Mouse (Mus musculus) layer of hippocampus, adult 2 months (tissue): ENCODE measurements around the gene 1700013G24Rik. TPM values are rescaled to one million over a fixed set of nuclear protein-coding genes. Genes with fewer than 3 reads are reported as not detected.
A peak's percentile ranks its signal among the peaks of the same experiment; 100 is the strongest.

Experiments
- DNase-seq, 2 experiments: peaks; one replicate each; pipeline ENCODE4 v3.0.0; 2022; ENCODE audit warnings: low spot score in 2 of 2
- H3K27ac ChIP-seq: fragments of 200-600 bp; 2 replicates; pipeline ENCODE4 v1.8.1; 2022
- H3K4me3 ChIP-seq: fragments of 200-600 bp; 2 replicates; pipeline ENCODE4 v1.8.1; 2022; ENCODE audit warnings: mild to moderate bottlenecking
- CTCF ChIP-seq: fragments of 200-600 bp; conservative IDR thresholded peaks from 2 replicates; pipeline ENCODE4 v1.8.1; 2022; ENCODE audit warnings: antibody characterized with exemption, mild to moderate bottlenecking, moderate library complexity
- total RNA-seq, 2 experiments: library from RNA; stranded (reverse); gene quantifications; 2 replicates each; pipeline ENCODE4 v1.2.3; 2021

1700013G24Rik gene
- total RNA-seq, 2 experiments from 2014 or later = not detected

GRCm38 (mm10) chr4:137461981-137462690, 9.1 kb downstream of the 1700013G24Rik start:
- Histone ChIP-seq H3K27ac (no peak overlapping the region), H3K4me3 (no peak overlapping the region)
- TF ChIP-seq CTCF = no peak
- no peak for DNase-seq

DNA sequence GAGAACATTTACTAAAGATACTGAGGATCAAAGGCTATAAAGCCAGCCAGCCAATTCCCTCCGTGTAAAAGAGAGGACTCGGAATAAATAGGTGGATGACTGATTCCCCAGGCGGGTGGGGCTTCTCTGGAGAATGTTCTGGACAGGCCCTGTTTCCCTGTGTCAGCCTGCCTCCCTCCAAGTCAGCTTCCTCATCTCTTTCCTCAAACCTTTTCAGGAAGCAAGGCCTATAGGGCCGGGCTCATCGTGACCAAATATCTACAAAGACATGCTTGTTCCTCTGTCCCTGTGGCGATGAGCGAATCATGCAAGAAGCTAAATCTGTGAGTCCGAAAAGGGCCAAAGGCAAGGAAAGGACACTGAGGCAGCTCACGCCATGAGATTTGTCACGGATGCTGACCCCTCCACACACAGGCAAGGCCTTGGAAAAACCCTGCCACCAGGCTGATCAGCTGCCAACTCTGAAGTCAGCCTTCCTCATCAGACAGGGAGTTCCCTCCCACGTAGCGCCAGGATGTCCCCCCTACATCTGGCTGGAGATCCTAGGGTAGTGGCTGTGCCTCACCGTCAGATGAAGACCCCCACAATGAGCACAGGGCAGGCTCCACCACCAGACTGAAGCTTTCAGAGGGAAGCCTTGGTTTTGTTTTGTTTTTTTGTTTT, 12.2 kb downstream of the 1700013G24Rik start:
- no peak overlapping the region for H3K4me3 ChIP-seq
- no peak for DNase-seq
- TF ChIP-seq CTCF = no peak
- no peak overlapping the region for H3K27ac ChIP-seq

DNA sequence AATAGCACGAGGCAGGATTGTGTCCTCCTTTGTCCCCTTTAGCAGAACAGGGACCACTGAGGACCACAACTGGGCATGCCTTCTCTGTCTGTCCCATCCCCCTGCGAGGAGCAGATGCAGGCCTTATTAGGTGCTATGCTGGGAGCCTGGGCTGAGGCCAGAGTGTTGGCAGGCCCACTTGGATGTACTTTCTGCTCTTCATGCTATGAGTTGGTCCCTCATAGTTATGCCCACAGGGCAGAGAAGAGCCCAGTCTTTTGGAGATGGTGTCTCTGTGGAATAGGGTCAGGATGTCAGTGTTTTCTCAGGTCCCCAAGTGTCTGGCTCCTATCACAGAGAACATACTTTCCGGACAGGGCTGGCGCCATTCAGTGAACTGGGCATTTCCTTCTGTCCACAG, 13.9 kb downstream of the 1700013G24Rik start:
- no peak overlapping the region for H3K27ac ChIP-seq
- TF ChIP-seq CTCF = no peak
- no peak for DNase-seq
- H3K4me3 ChIP-seq = no peak overlapping the region

GRCm38 (mm10) chr4:137467525-137467924, 14.4 kb downstream of the 1700013G24Rik start:
- Histone ChIP-seq H3K4me3 (no peak overlapping the region), H3K27ac (no peak overlapping the region)
- DNase-seq = no peak
- no peak for TF ChIP-seq CTCF

- no peak for TF ChIP-seq CTCF
- H3K27ac ChIP-seq = peak within 1 kb of the TSS; percentile 46; the same call in 1 of the 2 replicates
- peak within 1 kb of the TSS; percentile 60 for H3K4me3 ChIP-seq
- DNase-seq = peak; percentile 74 to 80
These were observed 15.4 kb downstream of the 1700013G24Rik start, which contains the start of gene Hspg2 for GRCm38 (mm10) chr4:137468260-137469080. Gene Hspg2 (plus strand): TSS chr4:137468769.

DNA sequence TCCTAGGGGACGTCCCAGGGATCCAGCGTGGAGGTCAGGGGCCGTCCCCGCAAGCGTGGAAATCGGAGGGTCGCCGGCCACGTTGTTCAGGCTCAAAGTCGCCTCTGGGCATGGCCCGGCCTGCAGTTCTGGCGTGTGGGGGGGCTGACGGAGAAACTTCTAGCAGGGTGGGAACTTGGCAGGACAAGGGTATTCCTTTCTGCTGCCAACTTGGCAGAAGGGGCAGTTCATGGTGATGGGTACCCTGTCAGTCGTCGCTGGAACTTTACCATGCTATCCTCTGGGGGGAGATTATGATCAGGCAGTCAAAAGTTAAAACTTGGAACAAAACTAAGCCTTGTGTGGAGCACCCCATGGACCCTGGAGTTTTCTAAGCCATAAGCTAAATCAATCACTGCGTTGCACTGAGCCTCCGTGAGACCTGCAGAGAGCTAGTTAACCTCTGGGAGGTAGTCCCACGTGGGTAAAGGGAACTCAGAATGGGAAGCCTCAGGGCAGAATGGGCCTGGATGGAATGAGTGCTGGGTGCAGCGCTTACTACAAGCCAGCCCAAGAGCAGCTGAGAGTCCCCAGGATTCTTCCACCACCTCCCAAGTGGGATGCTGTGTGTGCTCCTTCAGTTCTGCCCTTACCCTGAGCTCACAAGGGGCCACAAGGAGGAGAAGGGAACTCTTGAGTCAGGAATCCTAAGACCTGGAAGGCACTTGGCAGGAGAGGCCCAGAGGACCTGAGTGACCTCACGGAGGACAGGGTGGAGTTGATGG, 16.2 kb downstream of the 1700013G24Rik start:
- TF ChIP-seq CTCF = no peak
- DNase-seq = no peak
- peak overlapping the region; percentile 60 for H3K4me3 ChIP-seq
- peak overlapping the region; percentile 46; the same call in 1 of the 2 replicates for H3K27ac ChIP-seq

DNA sequence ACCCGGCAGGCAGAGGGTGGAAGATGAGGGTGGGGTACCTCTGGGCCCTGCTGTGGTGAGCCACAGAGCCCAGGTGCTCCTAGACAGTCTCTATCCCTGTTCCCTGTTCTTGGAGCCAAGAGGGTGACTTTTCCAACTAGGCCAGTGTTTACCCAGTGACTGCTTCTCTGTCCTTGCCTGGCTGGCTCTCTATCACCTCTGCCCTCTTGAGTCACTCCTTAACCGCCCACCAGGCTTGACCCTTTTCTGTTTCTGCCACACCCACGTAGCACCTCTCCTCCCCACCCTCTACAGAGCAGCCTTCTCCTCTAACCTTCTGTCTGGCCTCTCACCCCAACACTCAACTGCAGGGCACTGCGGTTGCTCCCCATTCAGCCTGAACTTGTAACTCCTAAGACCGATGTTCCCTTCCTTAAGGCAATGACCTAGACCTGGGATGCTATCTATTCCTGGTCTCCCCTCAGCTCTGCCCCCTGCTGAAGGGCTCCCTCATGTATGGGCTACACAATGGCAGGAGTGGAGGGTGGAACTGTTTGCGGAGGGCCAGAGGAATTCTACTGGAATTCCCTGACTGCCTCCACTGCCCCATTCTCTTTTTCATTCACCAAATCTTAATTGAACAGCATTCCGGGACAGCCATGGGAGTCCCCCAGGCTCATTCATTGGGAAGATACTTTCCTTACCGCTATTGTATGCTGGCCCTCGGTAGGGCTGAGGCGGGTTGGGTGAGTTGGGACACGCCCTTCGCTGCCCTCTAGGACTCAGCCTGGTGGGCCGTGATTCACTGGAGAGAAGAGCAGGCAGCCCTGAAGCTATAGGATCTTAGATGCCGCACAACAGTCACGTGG, 17.0 kb downstream of the 1700013G24Rik start:
- H3K4me3 ChIP-seq = no peak overlapping the region; the same call in 1 of the 2 replicates
- DNase-seq = no peak
- TF ChIP-seq CTCF = no peak

GRCm38 (mm10) chr4:137470701-137471317, 17.7 kb downstream of the 1700013G24Rik start:
- no peak for TF ChIP-seq CTCF
- H3K27ac ChIP-seq = no peak overlapping the region
- no peak for DNase-seq
- H3K4me3 ChIP-seq = no peak overlapping the region

More for the DNA sequence above, 17.0 kb downstream of the 1700013G24Rik start:
- H3K27ac ChIP-seq = no peak overlapping the region; the same call in 1 of the 2 replicates

- no peak for DNase-seq
- Histone ChIP-seq H3K27ac (no peak overlapping the region), H3K4me3 (no peak overlapping the region)
- no peak for TF ChIP-seq CTCF
These were observed 18.2 kb downstream of the 1700013G24Rik start for GRCm38 (mm10) chr4:137471326-137471725.

- TF ChIP-seq CTCF = no peak
- no peak overlapping the region for H3K4me3 ChIP-seq
- no peak overlapping the region for H3K27ac ChIP-seq
- DNase-seq = no peak
These were observed 20.2 kb downstream of the 1700013G24Rik start for GRCm38 (mm10) chr4:137473240-137473639.
